Mouse (Mus musculus) induced T-regulatory cell, adult 2 months (primary cell): ENCODE measurements around the gene Cltb.

ENCODE experiments used
- DNase-seq: peaks from one replicate; pipeline ENCODE4 v3.0.0-alpha.2; 2012; ENCODE audit warnings: low read depth

Gene Cltb

GRCm38 (mm10) chr13:54596107-54596690 lies 14.9 kb downstream of the Cltb start:
- DNase-seq = no peak

GRCm38 (mm10) chr13:54593617-54594016 lies 17.5 kb downstream of the Cltb start:
- no peak for DNase-seq

GRCm38 (mm10) chr13:54591776-54592356 lies 19.3 kb downstream of the Cltb start:
- DNase-seq = no peak

- peak; percentile 100 for DNase-seq
Observed at GRCm38 (mm10) chr13:54589996-54590951, 20.9 kb downstream of the Cltb start, which contains the start of the genes Nop16 and Higd2a. Nop16 (minus strand) TSS chr13:54590090. Higd2a (plus strand) TSS chr13:54590207.

GRCm38 (mm10) chr13:54589414-54589995 lies 21.6 kb downstream of the Cltb start:
- DNase-seq = no peak

GRCm38 (mm10) chr13:54585831-54586230 lies 25.3 kb downstream of the Cltb start:
- DNase-seq = no peak

- no peak for DNase-seq
Observed at GRCm38 (mm10) chr13:54582860-54583259, 28.3 kb downstream of the Cltb start.

- DNase-seq = no peak
Observed at GRCm38 (mm10) chr13:54582126-54582525, 29.0 kb downstream of the Cltb start.

GRCm38 (mm10) chr13:54581385-54581784 lies 29.8 kb downstream of the Cltb start:
- DNase-seq = no peak

GRCm38 (mm10) chr13:54577652-54578507 lies 33.3 kb downstream of the Cltb start:
- DNase-seq = no peak

- no peak for DNase-seq
Observed at GRCm38 (mm10) chr13:54575489-54575888, 35.7 kb downstream of the Cltb start.

- DNase-seq = peak; percentile 61
Observed at GRCm38 (mm10) chr13:54574854-54575481, 36.2 kb downstream of the Cltb start, which contains the start of gene Arl10. Arl10 (plus strand) TSS chr13:54575015.

- peak; percentile 77 for DNase-seq
Observed at GRCm38 (mm10) chr13:54572621-54573020, 38.5 kb downstream of the Cltb start.

GRCm38 (mm10) chr13:54571637-54572036 lies 39.5 kb downstream of the Cltb start:
- DNase-seq = peak; percentile 25

- peak; percentile 11 for DNase-seq
Observed at GRCm38 (mm10) chr13:54570736-54571135, 40.4 kb downstream of the Cltb start.

- peak; percentile 44 for DNase-seq
Observed at GRCm38 (mm10) chr13:54569282-54569681, 41.9 kb downstream of the Cltb start.

- DNase-seq = peak; percentile 37
Observed at GRCm38 (mm10) chr13:54568380-54568779, 42.8 kb downstream of the Cltb start.

- DNase-seq = no peak
Observed at GRCm38 (mm10) chr13:54565594-54566345, 45.4 kb downstream of the Cltb start.

GRCm38 (mm10) chr13:54565201-54565581 lies 46.0 kb downstream of the Cltb start, which contains the start of gene 4833439L19Rik:
4833439L19Rik (minus strand) TSS chr13:54565435.
- DNase-seq = peak; percentile 98
